Mouse (Mus musculus) liver, embryonic 14.5 days (tissue): ENCODE results near the gene Dnajb13.

Experiments
- CTCF ChIP-seq: IDR thresholded peaks from 2 replicates; pipeline ENCODE4 v1.5.1; 2016; ENCODE audit warnings: antibody characterized with exemption, low read depth, control low read depth
- EP300 ChIP-seq: IDR thresholded peaks from 2 replicates; pipeline ENCODE4 v1.6.1; 2016; ENCODE audit warnings: antibody characterized with exemption, low read depth

GRCm38 (mm10) chr7:100461621-100462151, 53.1 kb downstream of the Dnajb13 start:
- TF ChIP-seq CTCF (no peak), EP300 (no peak)
